In genomic region chr14:121361319-121362114, GRCm38 (mm10) we compare ENCODE assay signal across 9 mouse cellular contexts. TPM values are rescaled to one million over a fixed set of nuclear protein-coding genes. Genes with fewer than 3 reads are reported as not detected.
DNase-seq lines count a peak whose midpoint lies in the region; ATAC-seq and TF ChIP-seq lines count a peak whose summit lies in the region.
"Had no signal": no experiment of that assay in that cellular context is flagged by ENCODE, and none has a peak within 500 bp of the region (broad histone marks: within the 10 kb centered on the region; RNA-seq: fewer than 3 reads in every experiment).

No protein-coding gene starts in this region.

- H3K4me3 ChIP-seq in forebrain, postnatal 0 days (ENCODE audit: low read depth, low read length) = no peak overlapping the region
- no peak overlapping the region for H3K4me3 ChIP-seq in forebrain, embryonic 15.5 days
- H3K4me3 ChIP-seq: limb, embryonic 13.5 days had no signal

- ATAC-seq in forebrain, postnatal 0 days = no peak
- ATAC-seq in forebrain, embryonic 15.5 days (replicated peaks) = no peak
- peak; percentile 41; the same call in 1 of the 2 replicates for ATAC-seq in monocyte, adult 5-6 weeks (replicated peaks; ENCODE audit: insufficient number of reproducible peaks, low FRiP score, low TSS enrichment, poor library complexity, severe bottlenecking)

- 0 out of 2 replicates have a peak, but pooled peaks have one; percentile 14 for TF ChIP-seq CTCF in forebrain, postnatal 0 days (IDR thresholded peaks at IDR 0.05; ENCODE audit: low read depth)

- H3K9me3 ChIP-seq in forebrain, postnatal 0 days (ENCODE audit: low read length) = no peaks in the 10 kb centered on the region
- H3K9me3 ChIP-seq in forebrain, embryonic 15.5 days = no peaks in the 10 kb centered on the region
- H3K9me3 ChIP-seq: limb, embryonic 13.5 days had no signal

- no peaks in the 10 kb centered on the region for H3K27me3 ChIP-seq in forebrain, postnatal 0 days (ENCODE audit: insufficient read depth, low read length)
- H3K27me3 ChIP-seq in forebrain, embryonic 15.5 days = no peaks in the 10 kb centered on the region
- H3K27me3 ChIP-seq: limb, embryonic 13.5 days had no signal

- no peak overlapping the region for H3K9ac ChIP-seq in forebrain, postnatal 0 days
- H3K9ac ChIP-seq in forebrain, embryonic 15.5 days (replicated peaks) = no peak overlapping the region
- H3K9ac ChIP-seq: limb, embryonic 13.5 days had no signal

- H3K4me2 ChIP-seq in forebrain, postnatal 0 days (ENCODE audit: low read depth) = no peak overlapping the region
- H3K4me2 ChIP-seq in forebrain, embryonic 15.5 days (replicated peaks) = no peak overlapping the region
- H3K4me2 ChIP-seq: limb, embryonic 13.5 days had no signal

- H3K36me3 ChIP-seq in forebrain, postnatal 0 days (ENCODE audit: insufficient read depth) = 0 out of 2 replicates have a peak, but pooled peaks cover 3% of the 10 kb centered on the region
- H3K36me3 ChIP-seq in forebrain, embryonic 15.5 days = no peaks in the 10 kb centered on the region

- whole genome bisulfite sequencing in forebrain, postnatal 0 days = 87% methylated on average over 17 of the region's 17 CpGs
- 90% methylated on average over 17 of the region's 17 CpGs for WGBS in forebrain, embryonic 15.5 days

- DNase-seq in forebrain, postnatal 0 days = no peak
- DNase-seq in adrenal gland, adult 2 months = peak; percentile 94
- peak; percentile 99 for DNase-seq in heart, adult 11 months
- DNase-seq in kidney, postnatal 25 days = peak; percentile 77 to 90
- no peak for DNase-seq in right cerebral cortex, postnatal 36 days (ENCODE audit: low spot score in 2 of 2)
- no peak for DNase-seq in left cerebral cortex, adult 9 months (ENCODE audit: low spot score in 2 of 2)

- 0 out of 2 replicates have a peak, but pooled peaks cover 4% of the 10 kb centered on the region for H3K4me1 ChIP-seq in forebrain, postnatal 0 days (ENCODE audit: insufficient read depth)
- H3K4me1 ChIP-seq in forebrain, embryonic 15.5 days = peaks cover 16% of the 10 kb centered on the region

- H3K27ac ChIP-seq in forebrain, postnatal 0 days (ENCODE audit: low read depth, low read length) = no peak overlapping the region
- H3K27ac ChIP-seq in forebrain, embryonic 15.5 days (replicated peaks) = no peak overlapping the region
- H3K27ac ChIP-seq: limb, embryonic 13.5 days had no signal

RNA-seq across cellular contexts. Expression of gene Stk24, which starts 18.3 kb away (rescaled TPM):
- total RNA-seq in forebrain, postnatal 0 days (2014; rRNA removed) = 27.5 and 34.0 TPM in 2 replicates
- polyA plus RNA-seq in forebrain, postnatal 0 days (2015; fragmentation: Nextera tagmentation; extraction: Ambion mirVana) = 13.2 and 15.3 TPM in 2 replicates
- 23.3 and 24.4 TPM in 2 replicates for polyA plus RNA-seq in forebrain, embryonic 15.5 days (2015; fragmentation: Nextera tagmentation; extraction: Ambion mirVana)
- total RNA-seq in adrenal gland, adult 2 months (2021) = 100 to 1,000 TPM in 1 of 2 experiments, 10 to 100 TPM in 1; 94.2 to 129 TPM
- 23.8 and 34.2 TPM in 2 replicates for polyA plus RNA-seq in adrenal gland, adult 2 months (2012; rRNA removed)
- total RNA-seq in monocyte, adult 5-6 weeks (2017) = 267 to 321 TPM (median 302 TPM) in 3 replicates

Comparison
In these comparisons a context has a peak if more than half of its experiments do, and no peak if none do; other contexts are left out.
1. DNase-seq: peak in adrenal gland, adult 2 months (single experiment), heart, adult 11 months (single experiment) and kidney, postnatal 25 days (2 of 2); none in forebrain, postnatal 0 days (single experiment), right cerebral cortex, postnatal 36 days (0 of 2) and left cerebral cortex, adult 9 months (0 of 2).